Mouse (Mus musculus): ENCODE results near the gene Klhl2.

Gene Klhl2

DNA sequence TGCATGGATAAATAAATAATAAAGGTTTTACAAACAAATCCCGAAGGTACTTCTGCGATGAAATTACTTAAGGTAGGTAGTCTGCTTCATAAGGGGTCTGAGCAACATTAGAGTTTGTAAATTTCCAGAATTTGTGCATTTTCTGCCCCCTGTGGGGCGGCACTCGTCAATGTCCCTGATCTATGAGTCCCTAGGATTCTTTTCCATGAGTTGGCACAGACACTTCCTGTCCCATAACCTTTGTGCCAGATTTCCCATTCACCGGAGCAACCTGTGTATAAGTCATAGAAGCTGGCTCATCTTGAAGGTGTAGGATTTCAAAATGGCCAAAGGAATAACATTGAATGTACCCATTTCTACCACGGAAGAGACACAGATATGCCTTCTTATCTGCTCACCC lies 159.5 kb downstream of the Klhl2 start:
- DNase-seq = no peak
